ENCODE assay signal across 7 mouse cellular contexts in genomic region chr9:110994716-110995172, GRCm38 (mm10). TPM values are rescaled to one million over a fixed set of nuclear protein-coding genes. Genes with fewer than 3 reads are reported as not detected.
A peak's percentile ranks its signal among the peaks of the same experiment; 100 is the strongest.
DNase-seq lines count a peak whose midpoint lies in the region; ATAC-seq lines count a peak whose summit lies in the region.

No protein-coding gene starts in this region.

- peak; percentile 84 for DNase-seq in adrenal gland, postnatal 14 days
- peak; percentile 86 for DNase-seq in embryonic facial prominence, embryonic 10.5 days (ENCODE audit: low spot score)
- DNase-seq in kidney, adult 11 months, result peak; percentile 87
- DNase-seq in left cerebral cortex, postnatal 4 days, result peak; percentile 57
- peak; percentile 94 for DNase-seq in midbrain, embryonic 11.5 days (ENCODE audit: low spot score, missing footprints)
- DNase-seq in spleen, adult 12 weeks (ENCODE audit: low spot score), result peak; percentile 62

- peak overlapping the region; percentile 28 for H3K9ac ChIP-seq in midbrain, embryonic 11.5 days (ENCODE audit: low read length)

- 9% methylated on average over 13 of the region's 13 CpGs for WGBS in embryonic facial prominence, embryonic 10.5 days
- WGBS in midbrain, embryonic 11.5 days, result 10% methylated on average over 13 of the region's 13 CpGs

- ATAC-seq in granulocyte monocyte progenitor cell, adult 5-6 weeks (replicated peaks; ENCODE audit: poor library complexity, severe bottlenecking), result peak; percentile 83
- ATAC-seq in midbrain, embryonic 11.5 days (ENCODE audit: low FRiP score), result peak; percentile 89

- intact Hi-C loops in left cerebral cortex, postnatal 4 days (cut with DNase I), result no loop called here

- H3K4me3 ChIP-seq in embryonic facial prominence, embryonic 10.5 days, result peak overlapping the region; percentile 56
- peak overlapping the region; percentile 36 for H3K4me3 ChIP-seq in midbrain, embryonic 11.5 days (ENCODE audit: low read depth, low read length)

- H3K4me1 ChIP-seq in embryonic facial prominence, embryonic 10.5 days, result no peaks in the 10 kb centered on the region
- H3K4me1 ChIP-seq in midbrain, embryonic 11.5 days (ENCODE audit: control insufficient read depth, insufficient read depth, low read length), result no peaks in the 10 kb centered on the region

- peak overlapping the region; percentile 41 for H3K4me2 ChIP-seq in midbrain, embryonic 11.5 days

- H3K9me3 ChIP-seq in embryonic facial prominence, embryonic 10.5 days, result no peaks in the 10 kb centered on the region
- H3K9me3 ChIP-seq in midbrain, embryonic 11.5 days (ENCODE audit: control insufficient read depth, low read length), result no peaks in the 10 kb centered on the region

- no peaks in the 10 kb centered on the region for H3K36me3 ChIP-seq in embryonic facial prominence, embryonic 10.5 days (replicated peaks)
- H3K36me3 ChIP-seq in midbrain, embryonic 11.5 days (ENCODE audit: control insufficient read depth, insufficient read depth, low read length), result no peaks in the 10 kb centered on the region

- H3K27ac ChIP-seq in embryonic facial prominence, embryonic 10.5 days (replicated peaks), result peak overlapping the region; percentile 67; the same call in 1 of the 2 replicates
- no peak overlapping the region for H3K27ac ChIP-seq in midbrain, embryonic 11.5 days (ENCODE audit: low read depth, low read length)

- H3K27me3 ChIP-seq in embryonic facial prominence, embryonic 10.5 days (replicated peaks; ENCODE audit: low read depth, poor library complexity, severe bottlenecking), result no peaks in the 10 kb centered on the region
- H3K27me3 ChIP-seq in midbrain, embryonic 11.5 days (ENCODE audit: control insufficient read depth, insufficient read depth, low read length), result no peaks in the 10 kb centered on the region

RNA-seq across cellular contexts. Expression of gene Rtp3, which starts 4.4 kb away (rescaled TPM):
- 3.5 and 10.0 TPM in 2 replicates for total RNA-seq in adrenal gland, postnatal 14 days (2021)
- polyA plus RNA-seq in embryonic facial prominence, embryonic 10.5 days (2016; fragmentation: Nextera tagmentation; extraction: Ambion mirVana), result 0.11 and 0.40 TPM in 2 replicates
- not detected in 2 replicates for total RNA-seq in granulocyte monocyte progenitor cell, adult 5-6 weeks (2014; fragmentation: Nextera tagmentation)
- not detected in 2 replicates for total RNA-seq in granulocyte monocyte progenitor cell, adult 5-6 weeks (2017)
- total RNA-seq in left cerebral cortex, postnatal 4 days (2021), result under 1 TPM; 0.28 to 0.48 TPM
- polyA plus RNA-seq in midbrain, embryonic 11.5 days (2014; fragmentation: Nextera tagmentation; extraction: Ambion mirVana), result 0.11 TPM in 2 replicates

RNA-seq across cellular contexts. Expression of gene Ltf, which starts 24.3 kb away (rescaled TPM):
- total RNA-seq in adrenal gland, postnatal 14 days (2021), result 2.6 and 7.3 TPM in 2 replicates
- not detected in 2 replicates for polyA plus RNA-seq in embryonic facial prominence, embryonic 10.5 days (2016; fragmentation: Nextera tagmentation; extraction: Ambion mirVana)
- 32.3 TPM in 1 of 2 replicates, not detected in the other for total RNA-seq in granulocyte monocyte progenitor cell, adult 5-6 weeks (2014; fragmentation: Nextera tagmentation)
- total RNA-seq in granulocyte monocyte progenitor cell, adult 5-6 weeks (2017), result 99.6 and 152 TPM in 2 replicates
- 1 to 10 TPM in 1 of 2 experiments, under 1 TPM in 1; 0.91 to 1.7 TPM for total RNA-seq in left cerebral cortex, postnatal 4 days (2021)
- polyA plus RNA-seq in midbrain, embryonic 11.5 days (2014; fragmentation: Nextera tagmentation; extraction: Ambion mirVana), result 0.27 and 0.44 TPM in 2 replicates

RNA-seq across cellular contexts. Expression of gene Lrrc2, which starts 43.4 kb away (rescaled TPM):
- 3.3 and 4.1 TPM in 2 replicates for total RNA-seq in adrenal gland, postnatal 14 days (2021)
- polyA plus RNA-seq in embryonic facial prominence, embryonic 10.5 days (2016; fragmentation: Nextera tagmentation; extraction: Ambion mirVana), result 0.14 and 0.15 TPM in 2 replicates
- total RNA-seq in granulocyte monocyte progenitor cell, adult 5-6 weeks (2014; fragmentation: Nextera tagmentation), result not detected in 2 replicates
- 0.21 TPM in 1 of 2 replicates, not detected in the other for total RNA-seq in granulocyte monocyte progenitor cell, adult 5-6 weeks (2017)
- under 1 TPM; 0.46 to 0.48 TPM for total RNA-seq in left cerebral cortex, postnatal 4 days (2021)
- polyA plus RNA-seq in midbrain, embryonic 11.5 days (2014; fragmentation: Nextera tagmentation; extraction: Ambion mirVana), result 0.04 TPM in 1 of 2 replicates, not detected in the other

RNA-seq across cellular contexts. Expression of gene Tdgf1, which starts 48.8 kb away (rescaled TPM):
- not detected in 2 replicates for total RNA-seq in adrenal gland, postnatal 14 days (2021)
- polyA plus RNA-seq in embryonic facial prominence, embryonic 10.5 days (2016; fragmentation: Nextera tagmentation; extraction: Ambion mirVana), result not detected in 2 replicates
- not detected in 2 replicates for total RNA-seq in granulocyte monocyte progenitor cell, adult 5-6 weeks (2014; fragmentation: Nextera tagmentation)
- not detected in 2 replicates for total RNA-seq in granulocyte monocyte progenitor cell, adult 5-6 weeks (2017)
- total RNA-seq in left cerebral cortex, postnatal 4 days (2021), result under 1 TPM in 1 of 2 experiments, not detected in 1; 0.54 TPM
- polyA plus RNA-seq in midbrain, embryonic 11.5 days (2014; fragmentation: Nextera tagmentation; extraction: Ambion mirVana), result not detected in 2 replicates
